Mouse (Mus musculus): ENCODE results near the gene Tmem212.
"Not testable (repeated sequence)": the region's sequence is repeated elsewhere in the genome, so short reads cannot be mapped to it uniquely, and the experiment has no call there.

The Tmem212 gene

GRCm38 (mm10) chr3:27896318-27896892, at the start of gene Tmem212:
Tmem212 (minus strand) TSS chr3:27896368.
- DNase-seq (ENCODE audit: low spot score), result no peak

- DNase-seq (ENCODE audit: low spot score), result not testable (repeated sequence)
Measured at GRCm38 (mm10) chr3:27945397-27945796, 49.2 kb upstream of the Tmem212 start.

GRCm38 (mm10) chr3:27942991-27943390, 46.8 kb upstream of the Tmem212 start:
- DNase-seq (ENCODE audit: low spot score), result peak; percentile 63

- DNase-seq (ENCODE audit: low spot score), result no peak
Measured at GRCm38 (mm10) chr3:27941634-27942033, 45.5 kb upstream of the Tmem212 start.

- DNase-seq (ENCODE audit: low spot score), result peak; percentile 86
Measured at GRCm38 (mm10) chr3:27938381-27939323, 42.5 kb upstream of the Tmem212 start, which contains the start of gene Pld1. Pld1 (plus strand) TSS chr3:27938695.

GRCm38 (mm10) chr3:27937144-27938110, 41.3 kb upstream of the Tmem212 start:
- DNase-seq (ENCODE audit: low spot score), result no peak

- no peak for DNase-seq (ENCODE audit: low spot score)
Measured at GRCm38 (mm10) chr3:27936731-27937130, 40.6 kb upstream of the Tmem212 start.

- no peak for DNase-seq (ENCODE audit: low spot score)
Measured at GRCm38 (mm10) chr3:27935644-27936043, 39.5 kb upstream of the Tmem212 start.

GRCm38 (mm10) chr3:27932391-27932790, 36.2 kb upstream of the Tmem212 start:
- DNase-seq (ENCODE audit: low spot score), result no peak

- no peak for DNase-seq (ENCODE audit: low spot score)
Measured at GRCm38 (mm10) chr3:27929219-27929618, 33.1 kb upstream of the Tmem212 start.

GRCm38 (mm10) chr3:27924037-27924436, 27.9 kb upstream of the Tmem212 start:
- DNase-seq (ENCODE audit: low spot score), result no peak

GRCm38 (mm10) chr3:27921268-27922020, 25.3 kb upstream of the Tmem212 start:
- no peak for DNase-seq (ENCODE audit: low spot score)

- DNase-seq (ENCODE audit: low spot score), result no peak
Measured at GRCm38 (mm10) chr3:27918656-27919436, 22.7 kb upstream of the Tmem212 start.

- DNase-seq (ENCODE audit: low spot score), result no peak
Measured at GRCm38 (mm10) chr3:27909016-27909415, 12.8 kb upstream of the Tmem212 start.

GRCm38 (mm10) chr3:27908316-27908715, 12.1 kb upstream of the Tmem212 start:
- no peak for DNase-seq (ENCODE audit: low spot score)

- DNase-seq (ENCODE audit: low spot score), result no peak
Measured at GRCm38 (mm10) chr3:27907301-27907700, 11.1 kb upstream of the Tmem212 start.

- no peak for DNase-seq (ENCODE audit: low spot score)
Measured at GRCm38 (mm10) chr3:27906647-27907209, 10.6 kb upstream of the Tmem212 start.

GRCm38 (mm10) chr3:27904659-27905330, 8.6 kb upstream of the Tmem212 start:
- DNase-seq (ENCODE audit: low spot score), result peak; percentile 13

- no peak for DNase-seq (ENCODE audit: low spot score)
Measured at GRCm38 (mm10) chr3:27901846-27902245, 5.7 kb upstream of the Tmem212 start.
